Mouse (Mus musculus) kidney, postnatal 0 days (tissue): ENCODE data around the gene Asns. TPM values are rescaled to one million over a fixed set of nuclear protein-coding genes. Genes with fewer than 3 reads are reported as not detected.
"Not testable (repeated sequence)": the region's sequence is repeated elsewhere in the genome, so short reads cannot be mapped to it uniquely, and the experiment has no call there.

Experiments used
- ATAC-seq: fragments of 200-750 bp; cut with Nextera tagmentation; replicated peaks from 2 replicates; pipeline ENCODE4 v1.8.0; 2017; ENCODE audit warnings: low read depth, moderate number of reproducible peaks, moderate TSS enrichment, moderate library complexity; ENCODE audit not compliant: low FRiP score
- DNase-seq: peaks from one replicate; pipeline ENCODE4 v3.0.0-alpha.2; 2016; ENCODE audit warnings: low spot score
- H3K27ac ChIP-seq: fragments of 300-500 bp; sonication (generic); 2 replicates; pipeline ENCODE4 v1.5.1; 2014; ENCODE audit warnings: mild to moderate bottlenecking
- H3K27me3 ChIP-seq: fragments of 300-500 bp; sonication (generic); 2 replicates; pipeline ENCODE4 v1.6.1; 2014; ENCODE audit warnings: low read length, mixed read lengths; ENCODE audit not compliant: insufficient read depth
- H3K36me3 ChIP-seq: fragments of 300-500 bp; sonication (generic); 2 replicates; pipeline ENCODE4 v1.6.1; 2014; ENCODE audit warnings: low read length, mixed read lengths; ENCODE audit not compliant: insufficient read depth
- H3K4me1 ChIP-seq: fragments of 300-500 bp; sonication (generic); replicated peaks from 2 replicates; pipeline ENCODE4 v1.6.1; 2014; ENCODE audit warnings: antibody characterized with exemption, low read length, mixed read lengths; ENCODE audit not compliant: insufficient read depth
- H3K4me2 ChIP-seq: fragments of 300-500 bp; sonication (generic); 2 replicates; pipeline ENCODE4 v1.6.1; 2014; ENCODE audit warnings: mild to moderate bottlenecking, low read length, moderate library complexity, mixed read lengths
- H3K4me3 ChIP-seq: fragments of 300-500 bp; sonication (generic); replicated peaks from 2 replicates; pipeline ENCODE4 v1.5.1; 2014; ENCODE audit warnings: low read depth, low read length
- H3K9ac ChIP-seq: fragments of 300-500 bp; sonication (generic); 2 replicates; pipeline ENCODE4 v1.6.1; 2014; ENCODE audit warnings: low read depth, low read length
- H3K9me3 ChIP-seq: fragments of 300-500 bp; sonication (generic); replicated peaks from 2 replicates; pipeline ENCODE4 v1.6.1; 2016; ENCODE audit warnings: low read length, inconsistent platforms, mixed read lengths
- CTCF ChIP-seq: IDR thresholded peaks from 2 replicates; pipeline ENCODE4 v1.5.1; 2016; ENCODE audit warnings: antibody characterized with exemption, low read depth, mild to moderate bottlenecking, moderate library complexity
- WGBS: fragments of 180-500 bp; shearing (Covaris S2); extraction: QIAGEN DNeasy Blood & Tissue Kit; methylation state at CpG from one replicate; pipeline ENCODE4 v1.1.7; 2014; 5-methylcytosine and 5-hydroxymethylcytosine counted together
- polyA plus RNA-seq: library from polyadenylated mRNA; unstranded; fragments of >200 nt; fragmentation: Nextera tagmentation; extraction: Ambion mirVana; gene quantifications from 2 replicates; pipeline ENCODE4 v1.2.1, GENCODE M21; 2015

Asns gene
- polyA plus RNA-seq, 1 experiment from 2014 or later: 19.6 TPM

DNA sequence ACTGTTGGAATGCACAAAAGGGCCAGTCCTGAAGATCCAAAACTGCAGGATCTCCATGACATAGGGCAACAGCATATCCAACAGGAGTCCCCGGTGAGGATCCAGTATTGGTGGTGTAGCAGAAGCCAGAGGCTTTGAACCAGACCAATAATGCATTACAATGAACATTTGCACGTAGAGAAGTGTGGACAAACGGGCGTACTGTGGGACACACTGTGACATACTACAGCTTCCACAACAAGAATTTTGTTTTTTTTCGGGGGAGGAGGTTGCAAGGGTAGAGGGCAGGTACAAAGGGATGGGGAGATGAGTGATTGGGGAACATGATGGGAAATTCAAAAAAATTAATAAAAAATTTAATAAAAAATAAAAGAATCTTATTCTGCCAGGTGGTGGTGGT is 23.3 kb downstream of the Asns start:
- ATAC-seq: no peak
- WGBS: 83% methylated on average over 5 of the region's 5 CpGs
- no peaks in the 10 kb centered on the region for H3K27me3 ChIP-seq

GRCm38 (mm10) chr6:7668332-7668731 is 24.7 kb downstream of the Asns start:
- Histone ChIP-seq H3K9me3 (no peaks in the 10 kb centered on the region), H3K27me3 (no peaks in the 10 kb centered on the region), H3K36me3 (no peaks in the 10 kb centered on the region), H3K9ac (no peak overlapping the region), H3K4me1 (no peaks in the 10 kb centered on the region), H3K27ac (no peak overlapping the region), H3K4me3 (no peak overlapping the region), H3K4me2 (no peak overlapping the region)
- no peak for TF ChIP-seq CTCF
- DNase-seq (no peak), ATAC-seq (no peak)
- WGBS: 84% methylated on average over 5 of the region's 5 CpGs

More for the DNA sequence above, 23.3 kb downstream of the Asns start:
- H3K36me3 ChIP-seq: no peaks in the 10 kb centered on the region
- no peak overlapping the region for H3K4me2 ChIP-seq
- H3K27ac ChIP-seq: no peak overlapping the region
- no peak for DNase-seq
- H3K9me3 ChIP-seq: no peaks in the 10 kb centered on the region
- no peaks in the 10 kb centered on the region for H3K4me1 ChIP-seq
- H3K9ac ChIP-seq: no peak overlapping the region
- H3K4me3 ChIP-seq: no peak overlapping the region
- no peak for TF ChIP-seq CTCF

DNA sequence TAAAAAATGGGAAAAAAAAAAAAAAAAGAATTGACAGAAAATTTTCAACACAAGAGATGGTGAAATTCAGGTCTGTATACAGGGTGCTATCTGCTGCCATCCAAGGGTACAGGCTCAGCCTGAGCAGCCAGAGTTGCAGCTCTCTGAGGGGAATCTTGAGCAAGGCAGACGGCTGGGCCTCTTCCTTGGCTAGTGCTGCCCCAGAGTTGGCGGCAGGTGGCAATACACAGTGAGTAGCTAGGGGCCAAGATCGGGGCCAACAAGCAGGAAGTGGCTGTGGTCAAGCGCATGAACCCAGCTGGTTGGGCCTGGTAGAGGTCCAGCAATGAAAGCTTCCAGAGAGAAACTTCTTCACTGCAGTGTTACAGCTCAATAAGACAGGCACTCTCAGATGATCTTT is 27.2 kb downstream of the Asns start:
- not testable (repeated sequence) for H3K27me3 ChIP-seq, H3K4me1 ChIP-seq, H3K4me2 ChIP-seq, H3K27ac ChIP-seq, H3K9ac ChIP-seq, H3K9me3 ChIP-seq, ATAC-seq, H3K36me3 ChIP-seq, DNase-seq, H3K4me3 ChIP-seq
- WGBS: 92% methylated on average over 3 of the region's 4 CpGs

- Histone ChIP-seq H3K4me2 (no peak overlapping the region), H3K36me3 (no peaks in the 10 kb centered on the region), H3K4me1 (no peaks in the 10 kb centered on the region), H3K4me3 (no peak overlapping the region), H3K9ac (no peak overlapping the region), H3K27ac (no peak overlapping the region), H3K27me3 (no peaks in the 10 kb centered on the region), H3K9me3 (no peaks in the 10 kb centered on the region)
- peak; percentile 28 for DNase-seq
- ATAC-seq: no peak
- no peak for TF ChIP-seq CTCF
- 62% methylated on average over 4 of the region's 4 CpGs for WGBS
Observed at GRCm38 (mm10) chr6:7661455-7661854, 31.6 kb downstream of the Asns start.

DNA sequence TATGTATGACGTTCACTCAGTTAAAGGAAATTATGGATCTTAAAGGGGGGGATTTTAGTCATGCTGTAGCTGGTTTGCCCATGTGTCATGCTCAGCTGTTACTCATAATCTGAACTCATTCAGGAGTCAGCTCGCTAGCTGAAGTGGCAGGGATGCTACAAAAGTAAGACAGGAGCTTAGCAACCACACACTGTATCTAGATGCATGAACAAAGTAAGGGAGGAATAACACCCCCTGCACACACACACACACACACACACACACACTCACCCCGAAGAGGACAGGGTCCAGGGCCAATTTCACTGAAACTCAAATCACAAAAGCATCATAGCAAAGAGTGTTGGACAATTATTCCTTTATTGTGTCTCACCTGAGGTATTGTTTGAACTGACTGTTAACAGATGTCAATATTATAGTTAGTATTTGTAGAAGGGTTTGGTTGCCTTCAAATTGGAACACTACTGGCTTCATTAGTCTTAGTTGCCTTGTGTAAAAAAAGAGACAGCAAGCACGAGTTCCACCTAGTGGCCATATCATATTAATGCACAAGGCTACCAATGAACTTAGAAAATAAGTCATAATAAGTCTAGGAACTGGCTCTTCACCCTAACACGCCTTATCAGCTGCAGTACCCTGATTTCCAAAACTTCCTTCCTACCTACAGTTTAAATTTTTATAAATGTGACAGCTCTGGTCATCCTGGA is 32.5 kb downstream of the Asns start:
- Histone ChIP-seq H3K36me3 (no peaks in the 10 kb centered on the region), H3K27ac (no peak overlapping the region), H3K4me2 (no peak overlapping the region), H3K4me3 (no peak overlapping the region), H3K4me1 (no peaks in the 10 kb centered on the region), H3K9me3 (no peaks in the 10 kb centered on the region), H3K27me3 (no peaks in the 10 kb centered on the region), H3K9ac (no peak overlapping the region)
- peak; percentile 81 for TF ChIP-seq CTCF
- WGBS: 63% methylated on average over 5 of the region's 5 CpGs
- DNase-seq (peak; percentile 79), ATAC-seq (no peak; the same call in 1 of the 2 replicates)

DNA sequence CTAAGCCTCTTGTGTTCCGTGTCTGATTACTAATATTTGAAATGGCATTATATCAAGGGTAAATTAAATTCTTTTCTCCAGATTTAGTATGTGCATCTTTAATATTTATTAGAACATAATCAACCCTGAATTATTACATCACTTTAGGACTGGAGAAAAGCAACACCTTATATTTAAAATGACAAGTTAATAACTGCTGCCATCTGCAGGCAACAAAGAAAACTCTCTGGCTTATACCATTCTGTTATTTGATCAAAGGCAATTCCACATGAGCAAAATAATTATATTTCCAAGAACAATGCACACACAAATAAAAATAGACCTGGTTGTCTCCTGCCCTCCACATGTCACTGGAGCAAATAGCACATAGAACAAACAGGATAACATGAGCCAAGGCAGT is 36.5 kb downstream of the Asns start:
- Histone ChIP-seq H3K27ac (no peak overlapping the region), H3K4me3 (no peak overlapping the region), H3K9ac (no peak overlapping the region), H3K4me1 (no peaks in the 10 kb centered on the region), H3K9me3 (no peaks in the 10 kb centered on the region), H3K27me3 (no peaks in the 10 kb centered on the region), H3K36me3 (no peaks in the 10 kb centered on the region), H3K4me2 (no peak overlapping the region)
- DNase-seq (peak; percentile 35), ATAC-seq (no peak)
- peak; percentile 59 for TF ChIP-seq CTCF
- 85% methylated on average over 1 of the region's 1 CpGs for WGBS

GRCm38 (mm10) chr6:7648458-7648857 is 44.6 kb downstream of the Asns start:
- H3K36me3 ChIP-seq: no peaks in the 10 kb centered on the region
- H3K4me3 ChIP-seq: no peak overlapping the region
- no peaks in the 10 kb centered on the region for H3K9me3 ChIP-seq
- DNase-seq (no peak), ATAC-seq (no peak)
- no peaks in the 10 kb centered on the region for H3K27me3 ChIP-seq
- no peak overlapping the region for H3K9ac ChIP-seq
- no peak overlapping the region for H3K27ac ChIP-seq
- no peak for TF ChIP-seq CTCF
- no peaks in the 10 kb centered on the region for H3K4me1 ChIP-seq
- no peak overlapping the region for H3K4me2 ChIP-seq

Other genes with a start within 250 kb of the Asns start
- gene Tac1, start 138.4 kb downstream of the Asns start, polyA plus RNA-seq: 0.24 and 0.68 TPM in 2 replicates
- gene C1galt1, start 151.6 kb upstream of the Asns start, polyA plus RNA-seq: 4.5 and 5.3 TPM in 2 replicates